Mouse (Mus musculus) A20 (cell line): Measurements from ENCODE around the gene BC048507.
A peak's percentile ranks its signal among the peaks of the same experiment; 100 is the strongest.
"Not testable (repeated sequence)": the region's sequence is repeated elsewhere in the genome, so short reads cannot be mapped to it uniquely, and the experiment has no call there.

ENCODE experiments used
- DNase-seq: peaks from one replicate; pipeline ENCODE4 v3.0.0-alpha.2; 2011; ENCODE audit warnings: low read depth, low spot score

BC048507 gene

DNA sequence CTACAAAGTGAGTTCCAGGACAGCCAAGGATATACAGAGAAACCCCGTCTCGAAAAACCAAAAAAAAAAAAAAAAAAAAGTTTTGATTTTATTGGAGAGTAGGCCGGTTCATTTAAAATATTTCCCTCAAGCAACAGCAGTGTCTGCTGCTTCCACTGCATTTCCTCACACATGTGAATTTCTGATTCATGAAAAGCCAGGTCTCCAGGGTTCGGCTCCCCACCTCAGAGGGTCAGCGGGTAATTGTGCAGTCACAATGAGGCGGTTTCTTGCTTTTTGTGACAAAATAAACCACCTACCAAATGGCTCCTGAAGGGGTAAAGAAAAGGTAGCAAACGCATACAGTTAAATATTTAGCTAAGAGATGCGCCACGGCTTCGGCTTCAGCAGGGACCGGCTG is at the start of gene BC048507:
Gene BC048507, plus strand, starts transcription at position 301 of the 400 bp plus-strand sequence.
- no peak for DNase-seq

DNA sequence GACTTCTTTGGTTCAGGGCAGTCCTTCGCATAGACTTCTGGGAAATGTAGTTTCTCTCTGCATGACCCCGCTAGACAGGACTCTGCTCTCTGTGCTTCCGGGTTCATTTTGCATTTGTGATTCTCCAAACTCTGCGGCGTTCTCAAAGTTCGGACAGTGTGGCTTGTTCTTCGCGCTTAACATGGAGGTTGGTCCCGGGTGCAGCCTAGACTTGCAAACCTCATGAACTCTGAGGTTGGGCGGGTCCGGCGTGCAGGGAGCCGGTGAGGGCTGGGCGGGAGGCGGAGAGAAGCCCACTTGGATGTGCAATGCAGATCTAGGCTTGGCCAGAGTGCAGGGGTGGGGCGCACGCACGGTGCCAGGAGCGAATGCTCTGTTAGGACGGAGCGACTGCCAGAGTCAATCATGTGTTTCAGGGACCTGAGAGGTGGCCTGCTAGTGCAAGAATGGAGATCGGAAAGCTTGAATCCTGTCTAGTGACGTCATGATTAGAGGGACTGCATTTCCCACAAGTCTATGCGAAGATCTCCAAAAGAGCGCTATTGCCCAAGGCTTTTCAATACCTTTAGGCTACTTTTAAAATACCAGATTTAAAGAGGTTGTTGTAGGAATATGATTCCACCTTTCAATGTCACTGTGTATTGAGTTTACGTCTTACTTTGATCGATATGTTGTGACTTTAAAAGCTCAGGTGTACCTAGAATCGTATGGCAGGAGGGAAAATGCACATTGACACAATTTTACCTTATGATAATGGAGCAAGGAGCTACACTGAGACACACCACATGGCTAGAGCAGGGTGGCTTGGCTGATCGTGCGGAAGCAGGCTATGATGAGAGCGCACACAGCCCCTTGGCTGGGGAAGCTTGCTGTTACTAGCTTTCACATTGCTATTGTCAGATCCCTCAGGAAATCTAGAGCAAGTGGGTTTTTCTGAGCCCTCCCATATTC is 49.1 kb upstream of the BC048507 start, which contains the start of gene Zfp273:
Gene Zfp273, plus strand, starts transcription at position 31 of the 951 bp plus-strand sequence.
- DNase-seq = peak; percentile 88

DNA sequence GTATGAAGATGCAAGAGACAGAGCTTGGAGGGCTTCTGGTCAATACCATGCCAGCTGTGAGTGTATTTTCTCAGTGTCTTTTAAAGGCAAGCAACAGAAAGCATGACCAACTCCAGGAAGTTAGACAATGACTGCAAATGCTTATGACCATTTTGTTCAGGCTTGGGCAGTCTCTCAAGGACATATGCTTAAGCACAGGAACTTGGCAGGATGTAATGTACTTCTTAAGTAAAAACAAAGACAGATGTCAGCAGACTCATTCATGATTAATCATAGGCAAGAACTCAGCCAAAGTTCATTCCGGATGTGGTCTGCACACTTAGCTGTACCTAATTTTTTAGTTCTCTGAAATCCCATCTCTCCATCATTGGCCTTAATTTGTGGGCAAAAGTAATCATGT is 44.5 kb upstream of the BC048507 start:
- no peak for DNase-seq

DNA sequence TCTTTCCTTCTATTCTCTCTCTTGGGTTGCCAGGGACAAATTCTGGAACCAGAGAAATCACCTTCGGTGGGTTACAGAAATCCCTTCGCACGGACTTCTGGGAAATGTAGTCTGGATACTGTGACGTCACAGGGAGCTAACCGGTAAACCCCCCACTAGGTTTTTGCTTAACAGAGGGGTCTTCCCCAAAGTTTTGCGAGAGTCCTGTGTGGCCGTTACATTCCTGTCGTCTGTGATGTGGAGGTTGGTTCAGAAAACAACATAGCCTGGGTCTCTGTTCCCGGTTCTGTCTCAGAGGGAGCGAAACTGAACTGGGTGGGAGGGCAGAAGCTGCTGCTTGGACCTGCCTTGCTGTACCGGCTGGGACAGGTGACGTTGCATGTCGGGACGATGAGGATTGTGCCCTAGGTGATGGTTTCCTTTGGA is 32.2 kb upstream of the BC048507 start, which contains the start of gene Gm10037:
Gene Gm10037, plus strand, starts transcription at position 196 of the 426 bp plus-strand sequence.
- DNase-seq = no peak

DNA sequence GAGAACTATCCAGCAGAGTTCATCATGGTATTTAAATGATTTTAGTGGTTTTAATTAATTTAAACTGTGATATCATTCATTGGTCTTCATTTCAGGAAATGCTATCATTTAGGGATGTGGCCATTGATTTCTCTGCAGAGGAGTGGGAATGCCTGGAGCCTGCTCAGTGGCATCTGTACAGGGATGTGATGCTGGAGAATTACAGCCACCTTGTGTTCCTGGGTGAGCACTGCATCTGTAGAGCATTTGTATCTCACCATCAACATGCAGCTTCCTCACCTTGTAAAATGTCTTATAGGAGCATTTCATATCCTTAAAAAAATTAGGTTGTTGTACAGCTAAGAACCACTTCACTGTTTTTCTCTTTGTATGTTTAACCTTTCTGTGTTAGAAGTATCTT is 30.0 kb upstream of the BC048507 start:
- not testable (repeated sequence) for DNase-seq

DNA sequence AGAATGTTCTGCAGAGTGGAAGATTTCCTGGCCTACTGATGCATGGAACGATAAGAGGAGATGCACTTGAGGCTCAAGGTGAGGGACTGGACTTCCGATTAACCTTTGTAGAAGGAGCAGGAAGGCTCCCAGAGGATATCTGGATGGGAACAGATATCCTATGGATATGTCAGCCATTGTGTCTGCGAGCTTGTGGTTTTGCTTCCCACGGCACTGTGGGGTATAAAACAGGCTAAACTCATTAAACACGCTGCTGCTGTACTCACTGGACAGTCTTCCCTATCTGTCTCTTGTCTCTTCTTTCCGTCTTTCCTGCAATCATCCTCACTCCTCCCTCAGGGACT is 19.4 kb upstream of the BC048507 start:
- no peak for DNase-seq

DNA sequence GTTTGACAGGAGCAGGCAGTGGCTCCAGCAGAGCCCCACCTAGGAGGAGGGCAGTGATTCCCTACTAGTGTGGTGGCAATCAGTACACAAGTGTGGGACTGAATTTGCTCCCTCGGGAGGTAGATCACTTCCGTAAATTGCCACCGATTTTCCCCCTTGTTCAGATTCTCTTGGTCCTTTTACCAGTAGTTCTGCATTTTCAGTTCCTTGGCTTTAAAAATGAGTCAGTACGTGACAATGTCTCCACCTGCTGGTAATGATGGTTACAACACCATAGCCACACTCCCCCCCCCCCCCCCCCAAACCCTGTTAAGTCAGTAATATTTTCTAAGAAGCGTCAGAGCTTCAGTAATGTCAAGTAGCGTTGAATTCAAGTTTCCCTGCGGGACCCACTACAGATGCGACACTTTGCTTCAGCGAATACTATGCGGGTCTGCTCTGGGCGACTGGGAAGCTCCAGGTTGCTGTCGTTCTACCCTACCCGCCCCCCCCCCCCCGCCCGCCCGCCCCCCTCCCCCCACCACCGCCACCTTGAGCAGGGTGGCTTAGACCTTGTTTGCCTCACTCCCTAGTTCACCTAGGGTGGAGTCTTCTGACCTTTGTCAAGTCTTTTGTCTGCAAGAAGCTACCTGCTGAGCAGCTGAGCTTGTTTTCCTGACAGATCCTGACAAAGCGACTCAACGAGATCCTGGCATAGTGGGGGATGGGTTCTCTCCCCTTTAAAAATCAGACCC is 18.8 kb upstream of the BC048507 start:
- DNase-seq = peak; percentile 78

DNA sequence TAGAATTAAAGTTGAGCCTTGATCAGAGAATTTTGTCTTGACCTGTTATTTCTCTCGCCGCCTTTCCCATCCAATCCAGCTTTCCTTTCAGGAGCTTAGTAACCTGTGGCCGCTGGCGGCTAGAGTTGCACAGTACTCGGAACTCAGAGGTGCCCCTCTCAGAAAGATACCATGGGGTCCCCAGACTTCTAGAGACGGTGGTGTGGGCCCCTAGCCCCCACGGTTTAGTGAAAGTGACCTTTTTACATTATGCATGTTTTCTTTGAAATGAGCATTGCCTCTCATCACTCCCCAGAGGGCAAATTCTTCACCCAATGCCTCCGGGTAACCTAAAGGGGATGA is 18.3 kb upstream of the BC048507 start:
- peak; percentile 6 for DNase-seq

DNA sequence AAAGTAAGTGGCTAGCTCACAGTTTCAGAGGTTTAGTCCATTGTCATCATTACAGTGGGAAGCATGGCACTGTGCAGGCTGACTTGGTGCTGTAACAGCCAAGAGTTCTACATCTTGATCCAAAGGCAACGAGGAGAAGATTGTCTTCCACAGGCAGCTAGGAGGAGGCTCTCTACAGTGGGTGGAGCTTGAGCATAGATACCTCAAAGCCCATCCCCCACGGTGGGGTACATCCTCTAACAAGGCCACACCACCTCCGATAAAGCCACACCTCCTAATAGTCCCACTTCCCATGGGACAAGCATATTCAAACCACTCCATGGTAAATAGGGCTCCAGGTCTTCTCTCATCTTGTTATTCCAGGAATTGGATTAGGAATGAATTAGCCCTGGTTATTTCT is 12.8 kb upstream of the BC048507 start:
- DNase-seq = no peak

DNA sequence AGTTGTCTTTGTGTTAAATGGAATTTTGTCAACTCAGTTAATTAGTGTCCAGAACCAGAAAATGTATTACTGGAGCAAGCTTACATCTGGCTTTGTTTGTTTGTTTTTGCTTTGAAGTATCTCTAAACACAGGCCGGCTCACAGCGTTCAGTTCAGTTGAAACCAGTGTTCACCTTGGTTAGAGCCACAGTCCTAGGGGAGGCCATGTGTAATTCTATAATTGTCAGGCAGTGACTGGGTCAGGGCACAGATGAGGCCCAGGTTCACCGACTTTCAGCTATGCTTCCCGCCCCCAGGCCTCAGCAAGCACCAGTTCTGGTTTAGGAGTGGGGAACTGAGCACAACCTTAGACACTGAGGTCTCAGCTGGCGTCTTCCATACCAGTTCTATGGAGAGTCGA is 10.0 kb upstream of the BC048507 start:
- DNase-seq = no peak

DNA sequence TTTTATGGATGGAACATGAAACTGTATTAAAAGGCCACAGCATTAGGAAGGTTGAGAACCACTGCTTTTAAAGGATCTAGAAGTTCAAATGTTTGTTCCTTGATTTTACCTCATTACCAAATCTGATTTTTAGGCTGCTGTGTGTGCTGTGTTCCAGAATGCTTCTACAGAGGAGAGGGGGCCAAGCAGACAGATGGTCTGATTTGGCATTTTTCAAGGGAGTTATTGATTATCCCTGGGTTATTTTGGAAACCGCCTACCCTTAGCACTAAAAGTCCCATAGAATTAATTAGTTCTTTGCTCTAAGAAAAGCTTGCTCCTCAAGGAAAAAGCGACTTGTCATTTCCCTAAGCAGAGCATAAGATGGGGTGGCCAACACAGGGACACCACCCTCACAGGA is 9.1 kb upstream of the BC048507 start:
- no peak for DNase-seq

DNA sequence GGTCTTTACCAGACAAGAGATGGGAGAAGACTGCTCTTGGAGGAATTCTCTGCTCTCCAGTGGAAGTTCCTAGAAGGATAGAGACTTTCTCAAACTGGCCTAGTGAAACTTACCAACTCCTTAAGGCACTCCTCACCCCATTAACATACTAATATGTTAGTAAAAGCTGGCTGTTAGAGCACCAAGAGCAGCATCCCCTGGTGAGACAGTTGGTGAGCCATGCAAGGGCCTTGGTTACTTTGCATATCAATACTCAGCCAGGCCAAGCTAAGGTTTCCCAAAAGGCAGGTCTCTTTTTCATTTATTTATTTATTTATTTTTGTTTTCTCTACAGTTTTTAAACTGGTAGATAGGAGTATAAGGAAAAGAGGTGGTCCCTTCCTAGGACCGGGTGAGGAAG is 5.8 kb upstream of the BC048507 start:
- DNase-seq = no peak

DNA sequence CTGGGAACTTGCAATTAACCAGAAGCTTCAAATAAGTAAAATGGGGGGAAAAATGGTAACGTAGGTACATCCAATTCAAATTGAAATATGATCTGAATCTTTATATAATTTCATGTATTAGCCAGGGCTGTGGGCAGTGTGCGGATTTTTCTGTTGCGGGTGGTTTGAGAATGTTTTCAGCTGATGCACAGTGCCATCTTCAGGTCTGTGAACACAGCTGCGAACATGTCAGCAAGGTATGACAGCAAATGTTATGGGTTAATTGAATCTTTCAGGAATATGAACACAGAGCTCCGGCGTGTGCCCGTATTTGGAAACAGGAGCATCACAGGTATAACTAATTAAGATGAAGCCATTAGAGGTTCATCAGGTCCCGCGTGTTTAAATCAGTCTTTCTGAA is 618 bp upstream of the BC048507 start:
- DNase-seq = no peak

DNA sequence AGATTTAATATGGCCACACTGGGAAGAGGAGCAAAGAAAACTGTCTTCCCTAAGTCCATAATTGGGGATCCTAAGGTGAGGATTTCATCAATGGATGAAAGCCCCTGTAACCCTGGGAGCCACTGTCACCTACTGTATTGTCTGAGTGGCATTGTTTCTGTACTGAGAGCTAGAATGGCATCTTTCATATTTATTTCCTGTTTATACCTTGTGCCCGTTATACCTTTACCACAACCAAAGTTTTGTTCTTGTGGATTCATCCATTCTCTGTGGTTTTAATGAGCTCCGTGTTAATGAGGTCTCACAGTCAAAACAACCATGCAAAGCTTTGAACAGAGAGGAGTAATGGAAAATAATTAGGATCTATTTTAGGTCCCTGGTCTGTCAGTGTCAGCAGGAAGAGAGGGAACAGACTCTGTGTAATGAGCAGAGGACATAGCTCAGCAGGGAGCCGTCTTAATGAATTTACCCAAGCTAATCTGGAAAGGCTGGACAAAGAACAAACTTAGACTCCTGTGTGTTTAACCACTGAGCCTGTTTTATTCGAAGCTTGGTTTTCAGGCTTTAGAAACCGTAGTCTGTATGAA is 1.7 kb downstream of the BC048507 start:
- no peak for DNase-seq

DNA sequence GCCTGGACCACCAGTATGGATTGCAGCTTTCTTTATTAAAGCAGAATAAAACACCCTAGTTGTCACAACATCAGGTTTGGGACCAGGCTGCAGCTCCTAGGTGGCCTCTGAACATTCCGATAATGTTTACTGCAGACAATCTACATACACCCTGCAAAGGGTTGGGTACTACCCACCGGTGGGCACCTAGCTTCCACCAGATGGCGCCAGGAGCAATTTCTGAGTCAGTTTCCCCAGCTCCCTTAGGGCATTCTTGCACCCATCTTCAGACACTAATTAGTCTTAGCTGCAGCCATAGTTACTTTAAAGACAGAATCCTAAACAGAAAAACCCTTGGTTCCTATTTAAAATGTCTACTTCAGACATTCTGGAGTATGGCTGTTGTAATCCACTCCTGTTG is 4.8 kb downstream of the BC048507 start:
- peak; percentile 37 for DNase-seq

DNA sequence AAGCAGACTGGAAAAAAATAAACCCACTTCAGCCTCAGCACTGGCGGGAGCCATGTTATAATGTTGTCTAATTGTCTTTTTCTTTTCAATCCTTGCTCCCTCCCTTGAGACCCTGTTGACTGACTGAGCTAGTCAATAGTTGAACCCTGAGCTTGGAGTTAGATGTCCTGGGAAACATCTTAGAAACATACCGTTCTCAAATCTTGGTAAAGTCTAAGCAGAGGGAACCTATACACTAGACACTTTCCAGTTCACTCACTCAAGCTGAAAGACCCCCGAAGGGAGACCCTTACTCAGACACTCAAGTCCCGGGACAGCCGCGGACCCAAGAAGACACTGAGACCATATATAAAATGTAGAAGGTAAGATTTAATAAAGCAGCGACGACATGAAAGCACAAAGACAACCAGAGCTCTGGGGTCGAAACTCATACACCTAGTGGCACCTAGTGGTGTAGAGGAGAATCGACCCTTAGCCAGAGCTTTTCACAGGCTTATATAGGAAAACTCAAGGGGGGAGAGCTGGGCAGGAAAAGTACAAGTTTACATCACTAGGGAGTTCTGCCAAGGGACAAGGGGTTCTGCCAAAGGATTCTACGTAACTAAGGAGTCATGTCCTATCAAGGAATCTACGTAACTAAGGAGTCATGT is 13.0 kb downstream of the BC048507 start:
- not testable (repeated sequence) for DNase-seq

DNA sequence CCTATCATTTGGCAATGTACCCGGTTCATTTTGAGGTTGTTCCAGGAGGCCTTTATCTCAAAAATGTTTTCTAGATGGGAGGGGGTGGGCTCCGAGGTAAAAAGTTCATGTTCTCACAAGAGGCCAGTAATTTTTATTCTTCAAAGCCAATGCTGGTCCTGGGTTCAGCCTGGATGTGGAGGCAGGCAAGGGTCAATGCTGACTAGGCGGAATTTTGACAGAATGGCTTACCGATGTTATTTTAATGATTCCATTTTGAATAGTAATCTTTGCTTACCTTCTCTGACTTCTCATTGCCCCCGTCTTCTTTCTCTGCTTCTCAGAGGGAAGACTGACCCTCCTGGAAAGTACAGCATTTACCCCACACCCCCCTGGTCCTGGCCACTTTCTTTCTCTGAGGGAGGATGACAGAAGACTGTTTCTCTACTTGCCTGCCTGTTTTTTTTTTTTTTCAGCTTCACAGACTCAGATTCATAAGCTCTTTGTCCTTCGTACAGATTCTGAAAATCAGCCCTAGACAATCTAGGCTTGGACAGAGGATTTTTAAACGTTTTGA is 13.7 kb downstream of the BC048507 start:
- no peak for DNase-seq

DNA sequence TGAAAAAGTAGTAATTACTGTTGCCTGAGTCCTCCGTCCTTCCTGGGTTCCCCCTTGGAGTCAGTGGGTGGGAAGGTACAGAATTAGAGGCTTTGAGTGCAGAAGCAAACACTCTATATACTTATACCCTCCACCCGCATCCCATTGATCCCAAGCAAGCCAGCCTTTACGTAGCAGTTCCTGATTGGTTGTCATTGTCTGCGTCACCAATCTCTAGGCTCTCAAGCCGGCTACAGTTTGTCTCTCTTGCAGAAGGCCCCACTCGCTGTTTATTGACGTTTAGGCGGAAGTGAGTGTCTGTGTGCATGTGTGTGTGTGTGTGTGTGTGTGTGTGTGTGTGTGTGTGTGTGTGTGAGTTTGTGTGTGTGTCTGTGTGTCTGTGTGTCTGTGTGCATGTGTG is 20.8 kb downstream of the BC048507 start:
- DNase-seq = no peak

DNA sequence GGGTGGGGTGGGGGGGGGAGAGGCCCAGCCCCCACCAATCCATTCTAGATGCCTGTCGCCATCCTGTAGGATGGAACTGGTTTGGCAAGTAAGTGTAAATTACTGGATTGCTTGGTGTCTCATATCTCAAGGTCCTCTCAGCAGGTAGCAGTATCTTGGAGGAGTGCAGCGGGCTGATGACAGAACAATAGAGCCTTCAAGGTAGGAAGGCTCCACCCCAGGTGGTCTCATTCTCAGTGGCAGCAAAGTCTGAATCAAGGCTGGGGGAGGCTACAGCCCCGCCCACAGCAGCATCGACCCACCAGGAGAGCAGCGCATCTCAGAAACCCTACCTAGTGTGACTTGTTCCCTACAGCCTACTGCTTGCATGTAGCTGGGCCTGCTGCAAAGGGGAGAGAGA is 46.6 kb downstream of the BC048507 start:
- no peak for DNase-seq
